Comparison of ENCODE assay signal across 27 mouse cellular contexts in genomic region chr2:169383701-169384100, GRCm38 (mm10).
DNase-seq lines count a peak whose midpoint lies in the region; ATAC-seq and TF ChIP-seq lines count a peak whose summit lies in the region.
"Had no signal": no experiment of that assay in that cellular context is flagged by ENCODE, and none has a peak within 500 bp of the region (broad histone marks: within the 10 kb centered on the region; RNA-seq: fewer than 3 reads in every experiment).

No protein-coding gene starts in this region.

- 89% methylated on average over 3 of the region's 3 CpGs for WGBS in intestine, postnatal 0 days
- WGBS in intestine, embryonic 16.5 days, result 79% methylated on average over 3 of the region's 3 CpGs
- 85% methylated on average over 3 of the region's 3 CpGs for WGBS in lung, embryonic 14.5 days

- no peak for DNase-seq in lung, embryonic 14.5 days
- DNase-seq in lung, postnatal 14 days, result no peak
- peak; percentile 23 for DNase-seq in ES-CJ7 (ENCODE audit: low read depth, low spot score)
- DNase-seq in brain, embryonic 14.5 days (ENCODE audit: low read depth), result no peak
- DNase-seq in right cerebral cortex, adult 18-20 months, result no peak
- DNase-seq: adrenal gland, postnatal 10 days; B cell, adult 2 months; cerebellum, adult 8-10 months; cerebellum, postnatal 36 days; embryo, embryonic 11 days; heart, postnatal 10 days; kidney, adult 18-20 months; kidney, postnatal 14 days; liver, postnatal 0 days; retina, postnatal 1 day; thymus, adult 18-20 months; thymus, postnatal 36 days had no signal

- H3K4me1 ChIP-seq in intestine, postnatal 0 days (replicated peaks; ENCODE audit: control insufficient read depth, insufficient read depth, low read length), result no peaks in the 10 kb centered on the region
- H3K4me1 ChIP-seq in intestine, embryonic 16.5 days (ENCODE audit: control insufficient read depth, insufficient read depth, low read length), result no peaks in the 10 kb centered on the region; the same call in 1 of the 2 replicates
- H3K4me1 ChIP-seq in lung, embryonic 14.5 days (ENCODE audit: insufficient read depth), result no peaks in the 10 kb centered on the region
- H3K4me1 ChIP-seq: embryonic facial prominence, embryonic 13.5 days had no signal

- no peak overlapping the region for H3K27ac ChIP-seq in intestine, postnatal 0 days (ENCODE audit: low read depth, low read length)
- no peak overlapping the region for H3K27ac ChIP-seq in intestine, embryonic 16.5 days (ENCODE audit: low read length)
- no peak overlapping the region for H3K27ac ChIP-seq in lung, embryonic 14.5 days (ENCODE audit: low read depth)
- H3K27ac ChIP-seq: embryonic facial prominence, embryonic 13.5 days; forebrain, embryonic 13.5 days; hindbrain, embryonic 10.5 days; midbrain, embryonic 15.5 days; neural tube, embryonic 13.5 days had no signal

- no peak overlapping the region for H3K4me3 ChIP-seq in intestine, postnatal 0 days (ENCODE audit: low read depth, low read length)
- H3K4me3 ChIP-seq in intestine, embryonic 16.5 days (ENCODE audit: low read length), result no peak overlapping the region
- H3K4me3 ChIP-seq in lung, embryonic 14.5 days (ENCODE audit: low read depth, low read length), result no peak overlapping the region
- H3K4me3 ChIP-seq: embryonic facial prominence, embryonic 13.5 days; erythroblast, embryonic 14.5 days; forebrain, embryonic 13.5 days; hindbrain, embryonic 10.5 days; midbrain, embryonic 15.5 days; myocyte; neural tube, embryonic 13.5 days had no signal

- no peaks in the 10 kb centered on the region for H3K36me3 ChIP-seq in intestine, postnatal 0 days (ENCODE audit: control insufficient read depth, insufficient read depth)
- no peaks in the 10 kb centered on the region for H3K36me3 ChIP-seq in intestine, embryonic 16.5 days (ENCODE audit: control insufficient read depth, insufficient read depth, low read length)
- no peaks in the 10 kb centered on the region for H3K36me3 ChIP-seq in lung, embryonic 14.5 days (ENCODE audit: insufficient read depth)
- H3K36me3 ChIP-seq: embryonic facial prominence, embryonic 13.5 days; hindbrain, embryonic 10.5 days; midbrain, embryonic 15.5 days; neural tube, embryonic 13.5 days had no signal

- no peak overlapping the region for H3K4me2 ChIP-seq in intestine, postnatal 0 days (replicated peaks; ENCODE audit: low read depth)
- H3K4me2 ChIP-seq in intestine, embryonic 16.5 days (ENCODE audit: low read depth, low read length), result no peak overlapping the region
- no peak overlapping the region for H3K4me2 ChIP-seq in lung, embryonic 14.5 days
- H3K4me2 ChIP-seq: embryonic facial prominence, embryonic 13.5 days; forebrain, embryonic 13.5 days; midbrain, embryonic 15.5 days; neural tube, embryonic 13.5 days had no signal

- TF ChIP-seq CTCF in intestine, postnatal 0 days (IDR thresholded peaks at IDR 0.05; ENCODE audit: low read depth), result peak; percentile 28; the same call in 1 of the 2 replicates
- TF ChIP-seq CTCF in lung, embryonic 14.5 days (IDR thresholded peaks at IDR 0.05; ENCODE audit: low read depth), result peak; percentile 26
- 0 out of 2 replicates have a peak, but pooled peaks have one; percentile 4 for TF ChIP-seq CTCF in brain, embryonic 14.5 days (IDR thresholded peaks at IDR 0.05; ENCODE audit: borderline replicate concordance, extremely low read depth, insufficient read depth, insufficient read length)

- no peak for TF ChIP-seq POLR2A in brain, embryonic 14.5 days (IDR thresholded peaks at IDR 0.05; ENCODE audit: borderline replicate concordance, extremely low read depth, insufficient read depth, insufficient read length, poor library complexity, severe bottlenecking)

- H3K9me3 ChIP-seq in intestine, postnatal 0 days (ENCODE audit: control insufficient read depth), result no peaks in the 10 kb centered on the region
- peaks cover 3% of the 10 kb centered on the region; the same call in 1 of the 2 replicates for H3K9me3 ChIP-seq in intestine, embryonic 16.5 days (ENCODE audit: control insufficient read depth, low read length)
- no peaks in the 10 kb centered on the region for H3K9me3 ChIP-seq in lung, embryonic 14.5 days (ENCODE audit: low read depth, low read length)
- H3K9me3 ChIP-seq: forebrain, embryonic 13.5 days; midbrain, embryonic 15.5 days; neural tube, embryonic 13.5 days had no signal

- ATAC-seq in intestine, postnatal 0 days, result no peak
- no peak for ATAC-seq in intestine, embryonic 16.5 days
- no peak for ATAC-seq in lung, embryonic 14.5 days (ENCODE audit: insufficient read depth)
- ATAC-seq: activated CD4-positive, CD25-positive, alpha-beta regulatory T cell, adult 4 months; forebrain, embryonic 13.5 days; liver, postnatal 0 days; midbrain, embryonic 15.5 days had no signal

- no peak overlapping the region for H3K9ac ChIP-seq in intestine, postnatal 0 days (ENCODE audit: low read depth, low read length)
- H3K9ac ChIP-seq in intestine, embryonic 16.5 days (ENCODE audit: low read depth, low read length), result no peak overlapping the region
- no peak overlapping the region for H3K9ac ChIP-seq in lung, embryonic 14.5 days
- H3K9ac ChIP-seq: embryonic facial prominence, embryonic 13.5 days; forebrain, embryonic 13.5 days; liver, postnatal 0 days; midbrain, embryonic 15.5 days; neural tube, embryonic 13.5 days had no signal

- no peaks in the 10 kb centered on the region for H3K27me3 ChIP-seq in intestine, postnatal 0 days (replicated peaks; ENCODE audit: control insufficient read depth, insufficient read depth, low read length)
- no peaks in the 10 kb centered on the region for H3K27me3 ChIP-seq in intestine, embryonic 16.5 days (replicated peaks; ENCODE audit: control insufficient read depth, insufficient read depth, low read length)
- no peaks in the 10 kb centered on the region for H3K27me3 ChIP-seq in lung, embryonic 14.5 days (ENCODE audit: insufficient read depth, low read length)
- H3K27me3 ChIP-seq: embryonic facial prominence, embryonic 13.5 days; forebrain, embryonic 13.5 days; midbrain, embryonic 15.5 days; neural tube, embryonic 13.5 days had no signal
